Mouse (Mus musculus) hindbrain, embryonic 12.5 days (tissue): ENCODE measurements at regions not wholly inside any gene's neighbourhood (a gene's known extent, or its start where the extent isn't known, plus 50 kb on each side); places are given as distances from the start of the nearest gene placed in this dataset.

Experiments used
- ATAC-seq: fragments of 200-750 bp; cut with Nextera tagmentation; 2 replicates; pipeline ENCODE4 v1.8.0; 2017; ENCODE audit warnings: moderate TSS enrichment; ENCODE audit not compliant: low FRiP score
- H3K27ac ChIP-seq: fragments of 300-500 bp; sonication (generic); 2 replicates; pipeline ENCODE4 v1.5.1; 2016; ENCODE audit warnings: mild to moderate bottlenecking
- H3K27me3 ChIP-seq: fragments of 300-500 bp; sonication (generic); 2 replicates; pipeline ENCODE4 v1.6.1; 2016; ENCODE audit warnings: mild to moderate bottlenecking
- H3K36me3 ChIP-seq: fragments of 300-500 bp; sonication (generic); 2 replicates; pipeline ENCODE4 v1.6.1; 2016; ENCODE audit warnings: mild to moderate bottlenecking
- H3K4me1 ChIP-seq: fragments of 300-500 bp; sonication (generic); 2 replicates; pipeline ENCODE4 v1.6.1; 2016
- H3K4me2 ChIP-seq: fragments of 300-500 bp; sonication (generic); replicated peaks from 2 replicates; pipeline ENCODE4 v1.6.1; 2016; ENCODE audit warnings: mild to moderate bottlenecking
- H3K4me3 ChIP-seq: fragments of 300-500 bp; sonication (generic); 2 replicates; pipeline ENCODE4 v1.5.1; 2016; ENCODE audit warnings: mild to moderate bottlenecking
- H3K9ac ChIP-seq: fragments of 300-500 bp; sonication (generic); 2 replicates; pipeline ENCODE4 v1.6.1; 2016; ENCODE audit warnings: mild to moderate bottlenecking, moderate library complexity
- H3K9me3 ChIP-seq: fragments of 300-500 bp; sonication (generic); replicated peaks from 2 replicates; pipeline ENCODE4 v1.6.1; 2016; ENCODE audit warnings: mild to moderate bottlenecking
- WGBS: fragments of 180-500 bp; shearing (Covaris S2); methylation state at CpG from one replicate; pipeline ENCODE4 v1.1.7; 2016; 5-methylcytosine and 5-hydroxymethylcytosine counted together

DNA sequence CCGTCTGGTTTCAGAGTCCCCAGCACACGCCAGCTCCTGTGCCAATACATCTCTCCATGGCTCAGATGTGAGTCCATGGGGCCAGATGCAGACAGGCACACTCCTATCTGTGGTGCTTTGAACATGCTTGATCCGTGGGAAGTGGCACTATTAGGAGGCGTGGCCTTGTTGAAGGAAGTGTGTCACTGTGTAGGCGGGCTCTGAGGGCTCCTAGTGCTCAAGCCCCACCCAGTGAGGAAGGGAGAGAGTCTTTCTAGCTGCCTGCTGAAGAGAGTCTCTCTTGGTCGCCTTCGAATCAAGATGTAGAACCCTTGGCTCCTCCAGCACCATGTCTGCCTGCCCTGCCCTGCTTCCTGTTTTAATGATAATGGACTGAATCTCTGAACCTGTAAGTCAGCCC, 194.7 kb upstream of the Mvb12b start:
- H3K4me2 ChIP-seq: no peak overlapping the region
- WGBS: 84% methylated on average over 7 of the region's 7 CpGs
- H3K27ac ChIP-seq: no peak overlapping the region
- H3K9ac ChIP-seq: no peak overlapping the region
- no peaks in the 10 kb centered on the region for H3K27me3 ChIP-seq
- no peak for ATAC-seq
- H3K36me3 ChIP-seq: no peaks in the 10 kb centered on the region
- H3K4me3 ChIP-seq: no peak overlapping the region
- H3K4me1 ChIP-seq: peaks cover 39% of the 10 kb centered on the region
- peaks cover 4% of the 10 kb centered on the region; the same call in 1 of the 2 replicates for H3K9me3 ChIP-seq

DNA sequence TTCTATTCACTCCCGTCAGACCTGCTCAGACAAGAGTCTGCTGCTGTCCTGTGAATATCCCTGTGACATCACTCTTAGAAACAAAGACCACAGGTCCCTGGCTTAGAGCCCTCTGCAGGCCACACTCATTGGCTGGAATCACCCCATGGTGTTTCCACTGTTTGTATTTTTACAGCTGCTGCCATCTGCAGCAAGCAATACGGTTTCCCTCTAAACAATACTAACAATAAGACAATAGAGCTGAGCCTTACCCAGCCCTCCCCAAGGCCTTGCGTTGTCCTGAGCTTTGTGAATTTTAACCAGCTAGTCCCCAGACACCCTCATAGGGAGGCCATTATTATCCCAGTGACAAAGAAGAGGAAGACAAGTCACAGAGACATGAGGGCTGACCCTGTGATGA, 192.4 kb upstream of the Mvb12b start:
- no peak for ATAC-seq
- 15% methylated on average over 3 of the region's 3 CpGs for WGBS
- Histone ChIP-seq H3K4me2 (no peak overlapping the region), H3K36me3 (no peaks in the 10 kb centered on the region), H3K27me3 (no peaks in the 10 kb centered on the region), H3K4me3 (no peak overlapping the region), H3K27ac (peak overlapping the region; percentile 60; the same call in 1 of the 2 replicates), H3K9me3 (peaks cover 4% of the 10 kb centered on the region; the same call in 1 of the 2 replicates), H3K9ac (no peak overlapping the region), H3K4me1 (peaks cover 27% of the 10 kb centered on the region)

DNA sequence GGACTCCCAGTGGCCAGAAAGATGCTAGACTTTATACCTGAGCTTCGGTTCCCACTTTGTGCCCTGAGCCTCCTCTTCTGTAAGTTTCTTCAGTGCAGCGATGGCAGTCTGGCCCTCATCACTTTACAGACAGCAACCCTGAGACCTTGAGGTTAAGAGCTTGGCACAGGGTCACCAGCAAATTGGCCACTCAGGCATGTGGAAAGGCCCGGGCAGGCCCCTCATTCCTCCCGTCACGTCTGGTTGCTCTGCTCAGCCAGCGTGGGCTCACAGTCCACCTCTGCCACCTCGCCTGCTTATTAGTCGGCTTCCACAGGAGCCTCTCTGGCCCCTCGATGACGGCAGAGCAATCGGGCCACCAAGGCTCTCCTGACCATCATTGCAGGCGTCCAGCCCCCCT, 191.5 kb upstream of the Mvb12b start:
- H3K27me3 ChIP-seq: no peaks in the 10 kb centered on the region
- peak overlapping the region; percentile 60; the same call in 1 of the 2 replicates for H3K27ac ChIP-seq
- H3K4me2 ChIP-seq: no peak overlapping the region
- peaks cover 4% of the 10 kb centered on the region; the same call in 1 of the 2 replicates for H3K9me3 ChIP-seq
- ATAC-seq: no peak
- no peak overlapping the region for H3K9ac ChIP-seq
- no peaks in the 10 kb centered on the region for H3K36me3 ChIP-seq
- WGBS: 50% methylated on average over 12 of the region's 12 CpGs
- peaks cover 26% of the 10 kb centered on the region for H3K4me1 ChIP-seq
- no peak overlapping the region for H3K4me3 ChIP-seq

DNA sequence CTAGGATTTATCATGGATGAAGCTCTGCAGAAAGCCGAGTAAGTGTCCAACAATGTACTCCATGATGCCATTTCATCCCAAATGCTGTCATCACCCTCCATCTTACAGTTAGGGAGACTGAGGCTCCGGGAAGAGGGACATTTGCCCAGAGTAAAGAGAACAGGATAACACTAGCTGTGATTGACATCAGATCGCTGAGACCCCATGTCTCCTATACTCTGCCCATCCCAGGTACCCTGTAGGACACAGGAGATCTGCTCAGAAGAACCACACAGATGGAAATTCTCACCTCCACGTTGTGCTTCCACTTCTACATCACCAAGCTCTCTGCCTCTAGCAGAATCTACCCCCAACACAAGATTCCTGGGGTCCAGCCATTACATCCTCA, 191.1 kb upstream of the Mvb12b start:
- no peaks in the 10 kb centered on the region for H3K36me3 ChIP-seq
- peaks cover 26% of the 10 kb centered on the region for H3K4me1 ChIP-seq
- no peak overlapping the region for H3K4me3 ChIP-seq
- H3K27me3 ChIP-seq: no peaks in the 10 kb centered on the region
- 51% methylated on average over 4 of the region's 4 CpGs for WGBS
- peaks cover 4% of the 10 kb centered on the region; the same call in 1 of the 2 replicates for H3K9me3 ChIP-seq
- H3K9ac ChIP-seq: no peak overlapping the region
- ATAC-seq: peak; percentile 56; the same call in 1 of the 2 replicates
- H3K27ac ChIP-seq: peak overlapping the region; percentile 80
- H3K4me2 ChIP-seq: no peak overlapping the region

- WGBS: 40% methylated on average over 3 of the region's 3 CpGs
- peak; percentile 79 for ATAC-seq
Measured at GRCm38 (mm10) chr2:34078248-34078874, 190.6 kb upstream of the Mvb12b start.

GRCm38 (mm10) chr2:34076346-34076745, 188.6 kb upstream of the Mvb12b start:
- Histone ChIP-seq H3K27ac (no peak overlapping the region), H3K4me3 (no peak overlapping the region), H3K9ac (no peak overlapping the region), H3K4me1 (peaks cover 26% of the 10 kb centered on the region), H3K27me3 (no peaks in the 10 kb centered on the region), H3K4me2 (no peak overlapping the region), H3K36me3 (no peaks in the 10 kb centered on the region), H3K9me3 (peaks cover 4% of the 10 kb centered on the region; the same call in 1 of the 2 replicates)
- 84% methylated on average over 4 of the region's 4 CpGs for WGBS
- ATAC-seq: no peak

More at GRCm38 (mm10) chr2:34078248-34078874, 190.6 kb upstream of the Mvb12b start:
- Histone ChIP-seq H3K9ac (no peak overlapping the region), H3K27ac (peak overlapping the region; percentile 80), H3K4me3 (no peak overlapping the region), H3K9me3 (peaks cover 4% of the 10 kb centered on the region; the same call in 1 of the 2 replicates), H3K27me3 (no peaks in the 10 kb centered on the region), H3K4me1 (peaks cover 26% of the 10 kb centered on the region), H3K4me2 (peak overlapping the region; percentile 8; the same call in 1 of the 2 replicates), H3K36me3 (no peaks in the 10 kb centered on the region)

- Histone ChIP-seq H3K36me3 (no peaks in the 10 kb centered on the region), H3K9me3 (no peaks in the 10 kb centered on the region), H3K4me1 (peaks cover 15% of the 10 kb centered on the region), H3K27ac (no peak overlapping the region), H3K4me3 (no peak overlapping the region), H3K4me2 (no peak overlapping the region), H3K27me3 (no peaks in the 10 kb centered on the region), H3K9ac (no peak overlapping the region)
- no peak for ATAC-seq
- WGBS: 76% methylated on average over 3 of the region's 3 CpGs
Measured at GRCm38 (mm10) chr2:34074066-34074465, 186.3 kb upstream of the Mvb12b start.

- WGBS: 82% methylated on average over 13 of the region's 13 CpGs
- no peak overlapping the region for H3K4me3 ChIP-seq
- no peaks in the 10 kb centered on the region for H3K36me3 ChIP-seq
- no peak overlapping the region for H3K9ac ChIP-seq
- H3K4me1 ChIP-seq: no peaks in the 10 kb centered on the region
- no peaks in the 10 kb centered on the region for H3K27me3 ChIP-seq
- no peak overlapping the region for H3K27ac ChIP-seq
- no peak for ATAC-seq
- H3K4me2 ChIP-seq: no peak overlapping the region
- no peaks in the 10 kb centered on the region for H3K9me3 ChIP-seq
Measured at GRCm38 (mm10) chr2:34065592-34065991, 177.8 kb upstream of the Mvb12b start.

GRCm38 (mm10) chr2:34065090-34065489, 177.3 kb upstream of the Mvb12b start:
- Histone ChIP-seq H3K27me3 (no peaks in the 10 kb centered on the region), H3K4me2 (no peak overlapping the region), H3K9ac (no peak overlapping the region), H3K4me3 (no peak overlapping the region), H3K9me3 (no peaks in the 10 kb centered on the region), H3K36me3 (no peaks in the 10 kb centered on the region), H3K4me1 (no peaks in the 10 kb centered on the region), H3K27ac (no peak overlapping the region)
- no peak for ATAC-seq
- WGBS: 49% methylated on average over 10 of the region's 10 CpGs

DNA sequence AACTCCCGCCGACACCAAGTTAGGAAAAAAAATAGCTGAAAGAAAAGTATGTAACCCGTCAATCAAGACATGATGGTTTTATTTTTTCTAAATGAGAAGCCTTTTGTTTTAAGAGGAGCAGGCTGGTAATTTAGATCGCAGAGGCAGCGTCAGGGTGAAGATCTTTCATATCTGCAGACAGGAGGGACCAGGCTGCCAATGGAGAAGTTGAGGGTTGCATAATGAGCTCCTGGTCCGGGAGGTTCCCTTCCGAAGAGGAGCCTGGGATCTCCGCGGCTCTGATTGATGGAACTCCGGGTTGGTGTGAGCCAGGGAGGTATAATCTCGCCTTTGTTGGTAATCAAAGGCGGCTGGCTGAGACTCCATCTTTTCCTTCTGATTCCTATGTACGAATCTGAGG, 168.8 kb upstream of the Mvb12b start:
- Histone ChIP-seq H3K27ac (0 out of 2 replicates have a peak overlapping the region, but pooled peaks have one; percentile 40), H3K9me3 (no peaks in the 10 kb centered on the region; the same call in 1 of the 2 replicates), H3K9ac (no peak overlapping the region), H3K36me3 (no peaks in the 10 kb centered on the region), H3K4me1 (no peaks in the 10 kb centered on the region), H3K27me3 (no peaks in the 10 kb centered on the region), H3K4me3 (no peak overlapping the region), H3K4me2 (no peak overlapping the region)
- 72% methylated on average over 13 of the region's 13 CpGs for WGBS
- ATAC-seq: no peak

DNA sequence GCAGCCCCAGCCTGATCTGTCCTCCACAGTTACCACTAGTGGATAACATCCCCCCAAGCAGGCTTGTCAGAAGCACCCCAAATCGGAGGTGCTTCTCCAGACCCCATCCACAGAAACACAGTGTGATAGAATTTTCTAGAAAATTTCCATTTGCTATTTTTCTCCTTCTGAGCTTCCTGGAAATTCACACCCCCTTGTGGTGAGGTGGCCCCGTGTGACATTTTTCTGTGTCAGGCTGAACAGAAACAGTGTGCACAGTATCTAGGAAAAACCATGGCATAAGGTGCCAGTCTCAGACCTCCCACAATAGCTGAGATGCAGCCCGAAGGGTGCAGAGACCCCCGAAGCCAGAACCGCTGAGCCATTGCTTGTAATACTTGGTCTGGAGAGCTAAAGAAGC, 155.3 kb upstream of the Mvb12b start:
- Histone ChIP-seq H3K9me3 (no peaks in the 10 kb centered on the region), H3K4me1 (no peaks in the 10 kb centered on the region), H3K9ac (no peak overlapping the region), H3K27me3 (no peaks in the 10 kb centered on the region), H3K4me2 (no peak overlapping the region), H3K36me3 (no peaks in the 10 kb centered on the region), H3K4me3 (no peak overlapping the region), H3K27ac (no peak overlapping the region)
- 85% methylated on average over 5 of the region's 5 CpGs for WGBS
- no peak for ATAC-seq

DNA sequence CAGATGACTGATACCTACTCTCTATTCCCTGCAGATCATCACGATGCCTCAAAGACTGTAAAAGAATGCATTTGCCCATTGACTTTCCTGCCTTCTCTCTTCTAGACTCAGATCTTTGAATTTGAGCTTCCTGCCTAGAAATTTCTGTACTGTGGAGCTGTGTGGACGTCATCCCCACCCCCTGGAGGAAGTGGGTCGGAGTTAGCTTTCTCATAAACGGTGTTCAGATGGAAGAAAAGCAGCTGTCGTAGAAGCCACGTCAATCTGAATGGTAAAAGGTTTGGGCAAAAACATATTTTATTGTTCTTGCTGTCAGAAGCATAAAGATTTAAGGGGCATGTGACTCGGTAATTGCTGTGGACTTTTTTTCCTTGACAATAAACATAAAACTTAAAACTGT, 154.6 kb upstream of the Mvb12b start:
- Histone ChIP-seq H3K9me3 (no peaks in the 10 kb centered on the region), H3K27ac (no peak overlapping the region), H3K4me2 (no peak overlapping the region), H3K4me1 (no peaks in the 10 kb centered on the region), H3K36me3 (no peaks in the 10 kb centered on the region), H3K27me3 (no peaks in the 10 kb centered on the region), H3K4me3 (no peak overlapping the region), H3K9ac (no peak overlapping the region)
- WGBS: 67% methylated on average over 7 of the region's 7 CpGs
- ATAC-seq: no peak

GRCm38 (mm10) chr2:34038982-34039381, 151.2 kb upstream of the Mvb12b start:
- Histone ChIP-seq H3K27ac (peak overlapping the region; percentile 62), H3K36me3 (no peaks in the 10 kb centered on the region), H3K4me3 (no peak overlapping the region), H3K9me3 (no peaks in the 10 kb centered on the region), H3K4me2 (no peak overlapping the region), H3K27me3 (no peaks in the 10 kb centered on the region), H3K9ac (no peak overlapping the region), H3K4me1 (no peaks in the 10 kb centered on the region)
- no peak for ATAC-seq
- WGBS: 75% methylated on average over 8 of the region's 8 CpGs
